Mouse (Mus musculus): ENCODE results near the gene Entpd5.

DNA sequence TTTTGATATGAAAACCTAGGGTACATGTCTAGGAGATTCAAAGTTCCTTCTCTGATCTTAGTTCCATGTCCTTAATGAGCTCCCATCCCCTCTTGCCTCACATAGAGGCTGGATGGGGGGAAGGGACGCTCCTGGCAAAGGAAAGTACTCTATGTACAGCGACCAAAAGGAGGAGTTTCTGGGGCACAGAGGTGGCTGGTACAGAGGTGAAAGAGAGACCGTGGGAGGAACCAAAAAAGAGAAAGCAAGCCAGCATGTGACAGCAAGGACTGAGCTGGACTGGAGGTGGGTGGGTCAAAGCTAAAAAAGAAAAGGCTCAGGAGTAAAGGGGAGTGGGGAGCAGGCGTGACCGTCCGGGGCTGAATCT lies 41.5 kb upstream of the Entpd5 start:
- TF ChIP-seq CTCF (IDR thresholded peaks at IDR 0.05; ENCODE audit: extremely low read depth, insufficient read depth, insufficient read length, insufficient replicate concordance) (no peak), POLR2A (IDR thresholded peaks at IDR 0.05; ENCODE audit: low read depth, low read length) (no peak)
